Mouse (Mus musculus): Measurements from ENCODE around the gene Zfp60. TPM values are rescaled to one million over a fixed set of nuclear protein-coding genes. Genes with fewer than 3 reads are reported as not detected.
"Not testable (repeated sequence)": the region's sequence is repeated elsewhere in the genome, so short reads cannot be mapped to it uniquely, and the experiment has no call there.

Zfp60 gene
- polyA plus RNA-seq, 1 experiment from 2014 or later: 89.4 TPM

DNA sequence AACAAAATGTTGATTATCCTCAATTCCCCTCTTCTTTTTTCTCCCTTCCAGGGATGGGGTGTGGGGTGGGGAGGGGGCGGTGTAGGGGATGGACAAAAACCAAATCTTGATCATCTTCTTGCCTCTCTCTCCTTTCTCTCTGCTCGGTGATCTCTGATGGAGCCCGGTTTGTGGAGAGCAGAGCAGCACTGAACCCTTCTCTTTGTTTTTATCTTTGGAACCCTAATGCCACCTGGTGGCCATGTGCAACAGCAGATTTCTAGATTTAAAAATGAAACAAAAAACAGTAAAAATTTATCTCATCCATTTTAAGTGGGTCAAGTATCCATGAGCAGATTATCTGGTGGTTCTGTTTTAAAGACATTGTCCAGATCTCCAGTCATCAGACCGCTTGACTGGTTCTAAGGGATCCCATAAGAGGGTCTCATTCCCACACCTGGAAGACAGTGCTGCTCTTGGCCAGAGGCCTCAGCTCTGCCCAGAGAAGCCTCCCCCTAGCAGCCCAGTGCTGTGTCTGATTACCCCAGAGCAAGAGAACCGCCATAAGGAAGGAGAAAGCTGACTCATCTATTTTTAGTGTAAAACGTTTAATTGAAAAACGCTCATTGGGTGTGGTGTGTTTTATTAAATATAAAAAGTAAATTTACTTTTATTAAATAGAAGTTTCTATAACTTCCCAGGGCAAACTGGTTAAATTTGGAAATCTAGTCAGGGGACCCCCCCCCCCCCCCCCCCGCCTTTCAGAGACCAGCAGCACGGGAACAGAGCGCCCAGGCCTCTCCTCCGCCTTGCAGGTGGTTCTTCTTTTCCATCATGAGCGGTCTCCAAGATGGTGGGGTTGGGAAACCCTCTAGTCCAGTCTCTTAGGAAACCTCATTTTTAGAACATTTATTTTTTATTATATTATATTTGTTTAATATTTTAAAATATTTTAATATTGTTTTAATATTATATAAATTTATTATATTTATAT lies 5.3 kb upstream of the Zfp60 start:
- no peak overlapping the region for H3K9ac ChIP-seq (replicated peaks)
- H3K4me3 ChIP-seq (replicated peaks): no peak overlapping the region
- H3K36me3 ChIP-seq: no peaks in the 10 kb centered on the region
- WGBS: 43% methylated on average over 12 of the region's 12 CpGs
- no peaks in the 10 kb centered on the region for H3K27me3 ChIP-seq (replicated peaks)
- 0 out of 2 replicates have a peak, but pooled peaks cover 1% of the 10 kb centered on the region for H3K4me1 ChIP-seq
- peak overlapping the region; percentile 64 for H3K27ac ChIP-seq (replicated peaks)
- peak overlapping the region; percentile 17; the same call in 1 of the 2 replicates for H3K4me2 ChIP-seq
- H3K9me3 ChIP-seq (replicated peaks): no peaks in the 10 kb centered on the region
- peak; percentile 82 for ATAC-seq (ENCODE audit: low FRiP score)

DNA sequence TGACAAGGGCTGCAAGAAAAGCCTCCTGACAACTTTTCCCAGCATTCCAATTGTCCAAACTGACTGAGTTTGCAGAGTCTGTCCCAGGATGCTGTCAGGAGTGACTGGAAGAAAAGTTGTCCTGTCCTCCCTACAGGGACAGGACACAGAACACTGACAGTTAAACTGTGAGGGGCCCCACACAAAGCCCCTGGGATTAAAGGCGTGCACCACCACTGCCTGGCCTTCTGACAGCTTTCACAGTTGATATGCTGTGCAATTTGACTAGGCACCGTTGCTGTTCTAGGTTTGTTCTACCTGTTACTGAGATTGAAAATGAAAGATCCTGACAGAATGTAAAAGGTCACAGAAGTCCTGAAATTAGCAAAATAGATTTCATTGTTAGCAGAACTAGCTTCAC lies 3.7 kb upstream of the Zfp60 start:
- no peak overlapping the region for H3K9ac ChIP-seq (replicated peaks)
- no peaks in the 10 kb centered on the region for H3K27me3 ChIP-seq (replicated peaks)
- no peak for ATAC-seq (ENCODE audit: low FRiP score)
- H3K4me1 ChIP-seq: peaks cover 5% of the 10 kb centered on the region
- no peak overlapping the region for H3K27ac ChIP-seq (replicated peaks)
- 75% methylated on average over 2 of the region's 2 CpGs for WGBS
- no peak overlapping the region for H3K4me3 ChIP-seq (replicated peaks)
- no peaks in the 10 kb centered on the region for H3K36me3 ChIP-seq
- no peaks in the 10 kb centered on the region for H3K9me3 ChIP-seq (replicated peaks)
- no peak overlapping the region for H3K4me2 ChIP-seq

DNA sequence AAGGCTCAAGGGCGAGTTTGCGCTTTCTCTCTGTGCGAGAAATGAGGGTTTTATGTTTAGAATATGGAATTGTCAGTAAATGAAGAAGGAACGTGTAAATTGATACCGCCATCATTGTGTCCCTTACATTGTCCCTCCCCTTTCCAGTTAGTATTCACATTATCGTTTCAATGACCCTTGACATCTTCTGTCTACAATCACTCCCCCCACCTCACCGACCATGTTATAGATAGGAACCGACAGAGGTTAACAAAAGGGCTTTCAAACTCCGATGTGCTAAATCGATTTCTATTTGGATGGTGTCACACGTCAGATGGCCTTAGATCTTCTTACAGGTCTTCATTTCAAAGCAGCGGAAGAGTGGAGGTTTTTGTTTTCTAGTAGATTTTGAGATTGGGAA lies 757 bp downstream of the Zfp60 start:
- WGBS: 3% methylated on average over 12 of the region's 12 CpGs
- peak overlapping the region; percentile 66 for H3K4me3 ChIP-seq (replicated peaks)
- H3K27ac ChIP-seq (replicated peaks): peak overlapping the region; percentile 94
- H3K36me3 ChIP-seq: no peaks in the 10 kb centered on the region
- H3K9ac ChIP-seq (replicated peaks): peak overlapping the region; percentile 91
- peaks cover 41% of the 10 kb centered on the region for H3K4me1 ChIP-seq
- no peaks in the 10 kb centered on the region for H3K27me3 ChIP-seq (replicated peaks)
- peak overlapping the region; percentile 71 for H3K4me2 ChIP-seq
- ATAC-seq (ENCODE audit: low FRiP score): peak; percentile 32
- no peaks in the 10 kb centered on the region for H3K9me3 ChIP-seq (replicated peaks)

DNA sequence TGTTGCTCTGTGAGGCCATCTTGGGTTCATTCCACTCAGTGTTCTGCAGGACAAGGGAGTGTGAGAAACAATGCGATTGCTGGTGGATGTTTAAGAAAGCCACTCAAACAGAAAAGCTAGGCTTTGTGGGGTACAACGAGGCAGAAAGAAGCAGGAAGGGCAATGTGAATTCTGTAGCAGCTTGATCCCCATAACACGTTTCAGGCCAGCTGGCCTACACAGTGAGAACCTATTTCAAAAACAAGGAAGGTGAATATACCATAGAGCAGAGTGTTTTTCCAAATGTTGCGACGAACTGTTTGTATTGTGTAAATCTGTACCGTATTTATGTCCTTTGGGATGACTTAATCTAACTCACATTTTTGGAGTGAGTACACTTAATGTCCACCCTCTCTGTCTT lies 1.3 kb downstream of the Zfp60 start:
- Histone ChIP-seq H3K27ac (replicated peaks) (peak overlapping the region; percentile 94), H3K36me3 (no peaks in the 10 kb centered on the region), H3K4me2 (peak overlapping the region; percentile 71), H3K4me3 (replicated peaks) (peak overlapping the region; percentile 66), H3K4me1 (peaks cover 41% of the 10 kb centered on the region), H3K9ac (replicated peaks) (peak overlapping the region; percentile 91), H3K9me3 (replicated peaks) (no peaks in the 10 kb centered on the region), H3K27me3 (replicated peaks) (no peaks in the 10 kb centered on the region)
- 55% methylated on average over 6 of the region's 6 CpGs for WGBS
- ATAC-seq (ENCODE audit: low FRiP score): no peak

DNA sequence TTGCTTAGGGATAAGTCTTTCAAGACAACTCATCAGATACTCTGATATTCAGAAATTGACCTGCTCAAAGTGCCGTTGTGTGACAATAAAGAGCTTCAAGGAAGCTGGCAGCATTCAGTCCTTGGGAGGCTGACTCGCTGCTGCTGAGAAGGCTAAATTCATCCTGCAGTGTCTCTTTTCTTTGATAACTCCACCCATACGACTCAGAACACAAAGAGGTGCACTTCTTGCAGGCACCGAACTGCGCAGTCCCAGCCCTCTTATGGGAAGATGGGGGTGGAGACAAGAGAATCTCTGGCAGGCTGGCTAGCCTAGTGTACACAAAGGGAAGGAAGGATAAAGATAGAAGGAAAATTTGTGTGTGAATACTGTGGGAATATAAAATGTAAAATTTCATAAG lies 4.3 kb downstream of the Zfp60 start:
- no peak overlapping the region; the same call in 1 of the 2 replicates for H3K9ac ChIP-seq (replicated peaks)
- peaks cover 21% of the 10 kb centered on the region for H3K36me3 ChIP-seq
- no peaks in the 10 kb centered on the region for H3K9me3 ChIP-seq (replicated peaks)
- H3K27me3 ChIP-seq (replicated peaks): no peaks in the 10 kb centered on the region
- 0 out of 2 replicates have a peak overlapping the region, but pooled peaks have one; percentile 2 for H3K4me3 ChIP-seq (replicated peaks)
- H3K4me1 ChIP-seq: peaks cover 41% of the 10 kb centered on the region
- peak overlapping the region; percentile 35 for H3K27ac ChIP-seq (replicated peaks)
- ATAC-seq (ENCODE audit: low FRiP score): no peak
- WGBS: 12% methylated on average over 5 of the region's 5 CpGs
- peak overlapping the region; percentile 38 for H3K4me2 ChIP-seq

DNA sequence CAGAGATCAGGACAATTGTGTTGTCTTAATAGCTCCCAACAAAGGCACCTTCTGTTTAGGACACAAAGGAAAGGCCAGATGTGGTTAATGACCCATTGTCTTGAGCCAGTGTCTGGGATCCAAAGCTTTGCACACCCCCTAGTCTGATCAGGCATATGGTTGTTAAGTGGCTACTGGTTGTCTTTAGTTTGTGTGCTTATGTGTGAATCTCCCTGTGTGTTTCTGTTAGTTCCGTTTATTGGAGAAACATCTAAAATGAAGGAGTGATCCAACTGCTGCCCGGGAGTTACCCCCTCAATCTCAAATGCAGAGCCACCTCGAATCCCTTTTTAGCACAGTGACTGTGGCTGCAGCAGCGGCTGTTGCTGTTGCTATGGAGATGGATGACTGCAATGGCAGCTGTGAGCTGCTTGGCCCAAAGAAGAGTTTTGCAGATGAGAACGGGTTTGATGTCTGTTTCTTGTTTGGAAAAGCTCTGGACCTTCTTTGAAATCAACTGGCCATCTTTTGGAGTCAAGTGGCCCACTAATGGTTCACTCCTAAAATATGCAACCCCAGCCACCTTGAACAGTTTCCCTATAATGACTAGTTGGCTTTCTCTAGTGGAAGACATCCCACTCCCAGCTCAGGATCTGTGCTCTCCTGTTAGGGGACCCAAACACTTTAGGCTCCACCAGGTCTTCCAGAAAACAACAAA lies 25.3 kb downstream of the Zfp60 start:
- 12% methylated on average over 5 of the region's 5 CpGs for WGBS
- no peak overlapping the region for H3K9ac ChIP-seq (replicated peaks)
- no peak overlapping the region for H3K4me3 ChIP-seq (replicated peaks)
- H3K4me2 ChIP-seq: 0 out of 2 replicates have a peak overlapping the region, but pooled peaks have one; percentile 9
- peak overlapping the region; percentile 23; the same call in 1 of the 2 replicates for H3K27ac ChIP-seq (replicated peaks)
- peaks cover 3% of the 10 kb centered on the region for H3K36me3 ChIP-seq
- H3K9me3 ChIP-seq (replicated peaks): no peaks in the 10 kb centered on the region
- peak; percentile 73; the same call in 1 of the 2 replicates for ATAC-seq (ENCODE audit: low FRiP score)
- H3K27me3 ChIP-seq (replicated peaks): no peaks in the 10 kb centered on the region
- H3K4me1 ChIP-seq: peaks cover 12% of the 10 kb centered on the region

DNA sequence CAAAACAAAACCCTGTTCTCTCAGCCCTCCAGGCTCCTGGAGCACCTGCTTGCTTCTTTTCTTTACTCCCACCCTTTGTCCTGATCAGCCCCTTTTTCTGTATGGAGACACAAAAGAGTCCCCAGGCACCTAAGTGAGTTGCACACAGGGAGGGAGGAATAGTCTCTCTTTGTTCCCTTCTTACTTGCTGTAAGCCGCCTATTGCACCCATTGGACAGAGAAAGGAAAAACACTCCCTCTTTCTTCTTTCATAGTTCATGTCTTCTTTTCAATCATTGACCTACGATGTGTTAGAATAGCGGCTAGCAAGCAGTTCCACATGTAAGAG lies 25.8 kb downstream of the Zfp60 start:
- 23% methylated on average over 3 of the region's 3 CpGs for WGBS
- H3K4me3 ChIP-seq (replicated peaks): no peak overlapping the region
- no peaks in the 10 kb centered on the region for H3K27me3 ChIP-seq (replicated peaks)
- ATAC-seq (ENCODE audit: low FRiP score): 0 out of 2 replicates have a peak, but pooled peaks have one; percentile 28
- H3K36me3 ChIP-seq: no peaks in the 10 kb centered on the region
- H3K27ac ChIP-seq (replicated peaks): peak overlapping the region; percentile 23; the same call in 1 of the 2 replicates
- no peak overlapping the region for H3K9ac ChIP-seq (replicated peaks)
- H3K4me1 ChIP-seq: peaks cover 12% of the 10 kb centered on the region
- no peak overlapping the region for H3K4me2 ChIP-seq
- no peaks in the 10 kb centered on the region for H3K9me3 ChIP-seq (replicated peaks)

DNA sequence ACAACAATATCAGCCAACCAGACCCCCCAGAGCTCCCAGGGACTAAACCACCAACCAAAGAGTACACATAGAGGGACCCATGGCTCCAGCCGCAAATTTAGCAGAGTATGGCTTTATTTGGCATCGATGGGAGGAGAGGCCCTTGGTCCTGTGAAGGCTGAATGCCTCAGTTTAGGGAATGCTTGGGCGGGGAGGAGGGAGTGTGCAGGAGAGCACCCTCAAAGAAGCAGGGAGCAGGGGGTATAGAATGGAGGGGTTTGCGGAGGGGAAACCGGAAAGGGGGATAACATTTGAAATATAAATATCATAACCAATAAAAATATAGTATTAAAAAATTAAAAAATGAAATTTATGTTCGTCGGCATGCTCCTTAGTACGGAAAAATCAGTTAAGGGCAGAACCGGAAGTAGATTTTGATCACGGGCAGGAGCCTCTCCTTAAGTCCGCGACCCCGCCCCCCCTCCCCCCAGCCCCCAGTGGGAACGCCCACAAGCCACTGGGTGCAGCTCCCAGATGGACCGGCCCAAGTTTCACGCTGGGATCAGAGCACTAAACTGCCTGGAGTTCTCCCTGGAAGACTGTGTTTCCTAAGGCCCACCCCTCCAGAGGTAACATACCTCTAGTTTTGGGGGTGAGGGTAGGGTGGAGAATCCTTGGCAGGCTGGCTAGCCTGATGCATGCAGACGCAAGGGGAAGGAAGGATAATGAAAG lies 34.1 kb downstream of the Zfp60 start:
- 17% methylated on average over 17 of the region's 17 CpGs for WGBS
- no peaks in the 10 kb centered on the region for H3K4me1 ChIP-seq
- H3K9me3 ChIP-seq (replicated peaks): no peaks in the 10 kb centered on the region
- ATAC-seq (ENCODE audit: low FRiP score): no peak
- peak overlapping the region; percentile 43 for H3K4me2 ChIP-seq
- H3K27ac ChIP-seq (replicated peaks): no peak overlapping the region
- peak overlapping the region; percentile 15 for H3K4me3 ChIP-seq (replicated peaks)
- no peak overlapping the region for H3K9ac ChIP-seq (replicated peaks)
- H3K36me3 ChIP-seq: no peaks in the 10 kb centered on the region
- no peaks in the 10 kb centered on the region for H3K27me3 ChIP-seq (replicated peaks)

DNA sequence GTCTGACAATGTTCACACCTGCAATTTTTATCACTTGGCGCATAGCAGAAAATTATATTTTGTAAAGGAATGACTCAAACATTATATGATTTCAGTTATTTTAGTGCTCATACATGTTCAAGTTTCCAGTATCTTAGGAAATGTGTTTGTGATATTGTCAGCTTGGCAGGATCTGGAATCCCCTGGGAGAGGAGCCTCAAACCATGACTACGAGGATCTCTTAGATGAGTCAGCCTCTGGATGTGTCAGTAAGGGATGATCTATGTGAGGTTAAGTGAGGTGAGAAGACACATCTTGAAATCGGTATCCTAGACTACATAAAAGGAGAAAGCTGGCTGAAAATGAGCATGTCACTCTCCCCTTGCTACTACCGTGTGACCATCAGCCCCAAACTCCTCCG lies 58.1 kb downstream of the Zfp60 start:
- 87% methylated on average over 5 of the region's 5 CpGs for WGBS
- Histone ChIP-seq H3K9ac (replicated peaks) (no peak overlapping the region), H3K9me3 (replicated peaks) (no peaks in the 10 kb centered on the region; the same call in 1 of the 2 replicates), H3K4me3 (replicated peaks) (no peak overlapping the region), H3K27me3 (replicated peaks) (no peaks in the 10 kb centered on the region), H3K36me3 (no peaks in the 10 kb centered on the region), H3K4me1 (no peaks in the 10 kb centered on the region), H3K27ac (replicated peaks) (no peak overlapping the region), H3K4me2 (no peak overlapping the region)
- no peak for ATAC-seq (ENCODE audit: low FRiP score)

DNA sequence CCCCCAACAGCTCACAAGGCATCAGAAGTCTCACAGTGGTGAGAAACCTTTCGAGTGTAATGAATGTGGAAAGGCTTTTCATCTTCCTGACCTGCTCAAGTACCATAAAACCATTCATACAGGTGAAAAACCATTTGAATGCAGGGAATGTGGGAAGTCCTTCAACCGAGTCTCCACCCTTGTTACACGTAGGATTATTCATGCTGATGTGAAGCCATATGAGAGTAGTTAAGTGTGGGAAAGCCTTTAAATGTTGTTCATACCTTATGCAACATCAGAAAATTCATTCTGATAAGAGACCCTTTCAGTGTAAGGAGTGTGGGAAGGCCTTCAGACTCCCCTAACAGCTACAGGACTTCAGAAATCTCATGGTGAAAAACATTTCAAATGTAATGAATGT lies 62.7 kb downstream of the Zfp60 start:
- not testable (repeated sequence) for H3K4me3 ChIP-seq (replicated peaks); H3K27me3 ChIP-seq (replicated peaks); H3K9ac ChIP-seq (replicated peaks); H3K36me3 ChIP-seq; H3K4me2 ChIP-seq; H3K4me1 ChIP-seq; H3K9me3 ChIP-seq (replicated peaks); ATAC-seq (ENCODE audit: low FRiP score); H3K27ac ChIP-seq (replicated peaks)
- WGBS: 53% methylated on average over 3 of the region's 3 CpGs

DNA sequence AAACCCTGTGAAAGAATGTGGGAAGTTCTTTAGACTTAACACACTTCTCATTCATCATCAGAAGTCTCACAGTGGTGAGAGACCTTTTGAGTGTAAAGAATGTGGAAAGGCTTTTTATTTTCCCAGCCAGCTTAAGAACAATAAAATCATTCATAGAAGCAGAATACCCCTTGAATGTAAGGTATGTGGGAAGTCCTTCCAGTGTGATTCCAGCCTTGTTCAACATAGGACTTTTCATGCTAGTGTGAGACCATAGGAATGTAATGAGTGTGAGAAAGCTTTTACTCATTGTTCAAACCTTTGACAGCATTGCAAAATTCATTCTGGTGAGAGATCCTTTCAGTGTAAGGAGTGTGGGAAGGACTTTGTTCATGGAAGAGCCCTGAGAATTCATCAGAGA lies 63.4 kb downstream of the Zfp60 start:
- H3K9me3 ChIP-seq (replicated peaks): no peaks in the 10 kb centered on the region
- H3K36me3 ChIP-seq: no peaks in the 10 kb centered on the region
- H3K4me1 ChIP-seq: peaks cover 4% of the 10 kb centered on the region; the same call in 1 of the 2 replicates
- no peak overlapping the region for H3K4me3 ChIP-seq (replicated peaks)
- no peak for ATAC-seq (ENCODE audit: low FRiP score)
- H3K9ac ChIP-seq (replicated peaks): no peak overlapping the region
- no peak overlapping the region for H3K4me2 ChIP-seq
- no peaks in the 10 kb centered on the region for H3K27me3 ChIP-seq (replicated peaks)
- no peak overlapping the region for H3K27ac ChIP-seq (replicated peaks)
